Mouse (Mus musculus) CH12.LX (cell line): ENCODE measurements around the gene Sdf4.

Experiments
- BHLHE40 ChIP-seq: IDR thresholded peaks from 2 replicates; pipeline ENCODE4 v1.6.1; 2011; ENCODE audit warnings: mild to moderate bottlenecking, low read depth, low read length, improper control_type of control experiment
- CHD2 ChIP-seq: IDR thresholded peaks from 2 replicates; pipeline ENCODE4 v1.6.1; 2011; ENCODE audit warnings: low read length, improper control_type of control experiment
- CTCF ChIP-seq, 2 experiments: IDR thresholded peaks in 1 of 2; conservative IDR thresholded peaks in 1 of 2; 2 replicates each; pipeline ENCODE4 v1.5.1; 2011 to 2012; ENCODE audit warnings: low read depth in 2 of 2, low read length in 2 of 2, improper control_type of control experiment in 1 of 2, inconsistent platforms in 1 of 2, mild to moderate bottlenecking in 1 of 2, moderate library complexity in 1 of 2
- HCFC1 ChIP-seq: IDR thresholded peaks from 2 replicates; pipeline ENCODE4 v1.6.1; 2012; ENCODE audit warnings: low read depth, mild to moderate bottlenecking, inconsistent platforms, low read length, improper control_type of control experiment
- NRF1 ChIP-seq: IDR thresholded peaks from 2 replicates; pipeline ENCODE4 v1.6.1; 2014; ENCODE audit warnings: low read depth, mild to moderate bottlenecking, inconsistent platforms, low read length, improper control_type of control experiment, moderate library complexity
- POLR2A ChIP-seq: IDR thresholded peaks from 2 replicates; pipeline ENCODE4 v1.6.1; 2011; ENCODE audit warnings: low read depth, mild to moderate bottlenecking, improper control_type of control experiment, low read length
- POLR2AphosphoS2 ChIP-seq: IDR thresholded peaks from 2 replicates; pipeline ENCODE4 v1.6.1; 2011; ENCODE audit warnings: low read depth, low read length, improper control_type of control experiment
- SIN3A ChIP-seq: IDR thresholded peaks from 2 replicates; pipeline ENCODE4 v1.6.1; 2012; ENCODE audit warnings: low read length, improper control_type of control experiment, inconsistent platforms
- SMC3 ChIP-seq: IDR thresholded peaks from 2 replicates; pipeline ENCODE4 v1.6.1; 2011; ENCODE audit warnings: low read depth, low read length, improper control_type of control experiment
- UBTF ChIP-seq: IDR thresholded peaks from 2 replicates; pipeline ENCODE4 v1.6.1; 2012; ENCODE audit warnings: low read depth, mild to moderate bottlenecking, inconsistent platforms, low read length, improper control_type of control experiment, moderate library complexity
- ZMIZ1 ChIP-seq: IDR thresholded peaks from 2 replicates; pipeline ENCODE4 v1.6.1; 2012; ENCODE audit warnings: low read depth, mild to moderate bottlenecking, inconsistent platforms, low read length, improper control_type of control experiment
- ZNF384 ChIP-seq: IDR thresholded peaks from 2 replicates; pipeline ENCODE4 v1.6.1; 2012; ENCODE audit warnings: low read depth, low read length, improper control_type of control experiment, inconsistent platforms

DNA sequence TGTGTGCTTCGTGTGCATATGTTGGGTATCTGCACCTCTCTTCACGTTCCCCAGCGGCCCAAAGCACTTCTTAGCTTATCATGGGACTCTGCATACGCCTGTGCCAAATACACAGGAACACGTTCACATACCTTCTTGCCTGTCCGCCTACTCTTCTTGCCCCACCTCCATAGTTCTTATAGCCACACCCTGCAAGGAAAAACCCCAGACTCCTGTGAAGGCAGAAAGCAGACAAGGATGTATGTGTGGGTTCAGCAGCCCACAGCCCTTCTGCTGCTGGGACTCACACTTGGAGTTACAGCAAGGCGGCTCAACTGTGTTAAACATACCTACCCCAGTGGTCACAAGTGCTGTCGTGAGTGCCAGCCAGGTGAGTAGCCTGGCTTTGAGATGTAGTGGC, 21.0 kb downstream of the Sdf4 start, which contains the start of gene Tnfrsf4:
- TF ChIP-seq POLR2A: peak; percentile 30; the same call in 1 of the 2 replicates
- no peak for TF ChIP-seq ZNF384
- TF ChIP-seq CTCF (conservative IDR thresholded peaks at IDR 0.05 in 1 of 2, IDR thresholded peaks at IDR 0.05 in 1 of 2; ENCODE audit: low read depth in 2 of 2, low read length in 2 of 2): no peak
- TF ChIP-seq HCFC1: no peak
- no peak for TF ChIP-seq BHLHE40
- TF ChIP-seq NRF1: no peak
- TF ChIP-seq ZMIZ1: no peak
- TF ChIP-seq UBTF: no peak
- no peak for TF ChIP-seq POLR2AphosphoS2
- no peak for TF ChIP-seq SIN3A
- no peak for TF ChIP-seq CHD2
- TF ChIP-seq SMC3: no peak
